Mouse (Mus musculus): Measurements from ENCODE around the gene Uvrag. TPM values are rescaled to one million over a fixed set of nuclear protein-coding genes. Genes with fewer than 3 reads are reported as not detected.

Uvrag gene
- polyA plus RNA-seq, 1 experiment from 2014 or later, result 25.1 TPM

GRCm38 (mm10) chr7:98881887-98882286 is 259.1 kb downstream of the Uvrag start:
- no peak for ATAC-seq (ENCODE audit: insufficient read depth)
- DNase-seq, result peak; percentile 59
- peak; percentile 60 for TF ChIP-seq CTCF (IDR thresholded peaks at IDR 0.05; ENCODE audit: low read depth)
- no peak overlapping the region for H3K9ac ChIP-seq
- no peak overlapping the region for H3K4me3 ChIP-seq (ENCODE audit: low read depth, low read length)
- 0 out of 2 replicates have a peak, but pooled peaks cover 3% of the 10 kb centered on the region for H3K36me3 ChIP-seq (ENCODE audit: insufficient read depth)
- no peaks in the 10 kb centered on the region for H3K4me1 ChIP-seq (ENCODE audit: insufficient read depth)
- H3K27me3 ChIP-seq (ENCODE audit: insufficient read depth, low read length), result no peaks in the 10 kb centered on the region
- no peaks in the 10 kb centered on the region for H3K9me3 ChIP-seq (ENCODE audit: low read depth, low read length)
- WGBS, result 58% methylated on average over 4 of the region's 4 CpGs
- H3K27ac ChIP-seq (ENCODE audit: low read depth), result no peak overlapping the region
- no peak overlapping the region for H3K4me2 ChIP-seq

GRCm38 (mm10) chr7:98879176-98879575 is 261.8 kb downstream of the Uvrag start:
- no peak overlapping the region for H3K4me2 ChIP-seq
- H3K27me3 ChIP-seq (ENCODE audit: insufficient read depth, low read length), result no peaks in the 10 kb centered on the region
- TF ChIP-seq CTCF (IDR thresholded peaks at IDR 0.05; ENCODE audit: low read depth), result no peak
- H3K36me3 ChIP-seq (ENCODE audit: insufficient read depth), result no peaks in the 10 kb centered on the region
- no peak overlapping the region for H3K4me3 ChIP-seq (ENCODE audit: low read depth, low read length)
- WGBS, result 85% methylated on average over 2 of the region's 2 CpGs
- no peaks in the 10 kb centered on the region for H3K9me3 ChIP-seq (ENCODE audit: low read depth, low read length)
- no peak for DNase-seq
- no peak overlapping the region for H3K27ac ChIP-seq (ENCODE audit: low read depth)
- peaks cover 11% of the 10 kb centered on the region for H3K4me1 ChIP-seq (ENCODE audit: insufficient read depth)
- no peak for ATAC-seq (ENCODE audit: insufficient read depth)
- no peak overlapping the region for H3K9ac ChIP-seq

- H3K4me2 ChIP-seq, result no peak overlapping the region
- no peak for ATAC-seq (ENCODE audit: insufficient read depth)
- no peak for DNase-seq
- no peak overlapping the region for H3K9ac ChIP-seq
- peaks cover 17% of the 10 kb centered on the region for H3K4me1 ChIP-seq (ENCODE audit: insufficient read depth)
- no peaks in the 10 kb centered on the region for H3K36me3 ChIP-seq (ENCODE audit: insufficient read depth)
- no peak overlapping the region for H3K4me3 ChIP-seq (ENCODE audit: low read depth, low read length)
- no peak for TF ChIP-seq CTCF (IDR thresholded peaks at IDR 0.05; ENCODE audit: low read depth)
- no peak overlapping the region for H3K27ac ChIP-seq (ENCODE audit: low read depth)
- WGBS, result 40% methylated on average over 13 of the region's 13 CpGs
- no peaks in the 10 kb centered on the region for H3K27me3 ChIP-seq (ENCODE audit: insufficient read depth, low read length)
- no peaks in the 10 kb centered on the region for H3K9me3 ChIP-seq (ENCODE audit: low read depth, low read length)
Measured at GRCm38 (mm10) chr7:98876119-98876518, 264.8 kb downstream of the Uvrag start.

GRCm38 (mm10) chr7:98875390-98875990 is 265.5 kb downstream of the Uvrag start:
- Histone ChIP-seq H3K9me3 (ENCODE audit: low read depth, low read length) (no peaks in the 10 kb centered on the region), H3K4me2 (no peak overlapping the region), H3K4me1 (ENCODE audit: insufficient read depth) (peaks cover 23% of the 10 kb centered on the region), H3K27me3 (ENCODE audit: insufficient read depth, low read length) (no peaks in the 10 kb centered on the region), H3K36me3 (ENCODE audit: insufficient read depth) (no peaks in the 10 kb centered on the region), H3K4me3 (ENCODE audit: low read depth, low read length) (no peak overlapping the region), H3K27ac (ENCODE audit: low read depth) (no peak overlapping the region), H3K9ac (no peak overlapping the region; the same call in 1 of the 2 replicates)
- no peak for TF ChIP-seq CTCF (IDR thresholded peaks at IDR 0.05; ENCODE audit: low read depth)
- 38% methylated on average over 13 of the region's 13 CpGs for WGBS
- ATAC-seq (ENCODE audit: insufficient read depth) (no peak), DNase-seq (no peak)

GRCm38 (mm10) chr7:98874411-98874951 is 266.5 kb downstream of the Uvrag start:
- Histone ChIP-seq H3K36me3 (ENCODE audit: insufficient read depth) (no peaks in the 10 kb centered on the region), H3K9me3 (ENCODE audit: low read depth, low read length) (no peaks in the 10 kb centered on the region), H3K27ac (ENCODE audit: low read depth) (no peak overlapping the region), H3K4me1 (ENCODE audit: insufficient read depth) (peaks cover 23% of the 10 kb centered on the region), H3K9ac (no peak overlapping the region), H3K4me2 (no peak overlapping the region), H3K27me3 (ENCODE audit: insufficient read depth, low read length) (no peaks in the 10 kb centered on the region), H3K4me3 (ENCODE audit: low read depth, low read length) (no peak overlapping the region)
- 36% methylated on average over 6 of the region's 6 CpGs for WGBS
- DNase-seq (peak; percentile 70), ATAC-seq (ENCODE audit: insufficient read depth) (no peak)
- TF ChIP-seq CTCF (IDR thresholded peaks at IDR 0.05; ENCODE audit: low read depth), result no peak

- TF ChIP-seq CTCF (IDR thresholded peaks at IDR 0.05; ENCODE audit: low read depth), result no peak
- ATAC-seq (ENCODE audit: insufficient read depth), result no peak
- peaks cover 24% of the 10 kb centered on the region for H3K4me1 ChIP-seq (ENCODE audit: insufficient read depth)
- WGBS, result 91% methylated on average over 12 of the region's 12 CpGs
- H3K9ac ChIP-seq, result no peak overlapping the region
- H3K27ac ChIP-seq (ENCODE audit: low read depth), result no peak overlapping the region
- no peaks in the 10 kb centered on the region for H3K36me3 ChIP-seq (ENCODE audit: insufficient read depth)
- no peak overlapping the region for H3K4me3 ChIP-seq (ENCODE audit: low read depth, low read length)
- H3K27me3 ChIP-seq (ENCODE audit: insufficient read depth, low read length), result no peaks in the 10 kb centered on the region
- H3K4me2 ChIP-seq, result no peak overlapping the region
- DNase-seq, result no peak
- H3K9me3 ChIP-seq (ENCODE audit: low read depth, low read length), result no peaks in the 10 kb centered on the region
Measured at GRCm38 (mm10) chr7:98873316-98873715, 267.6 kb downstream of the Uvrag start.

- peaks cover 35% of the 10 kb centered on the region for H3K4me1 ChIP-seq (ENCODE audit: insufficient read depth)
- H3K36me3 ChIP-seq (ENCODE audit: insufficient read depth), result no peaks in the 10 kb centered on the region
- H3K27ac ChIP-seq (ENCODE audit: low read depth), result peak overlapping the region; percentile 59; the same call in 1 of the 2 replicates
- DNase-seq (peak; percentile 78), ATAC-seq (ENCODE audit: insufficient read depth) (no peak)
- no peaks in the 10 kb centered on the region for H3K9me3 ChIP-seq (ENCODE audit: low read depth, low read length)
- no peak overlapping the region for H3K4me2 ChIP-seq
- H3K9ac ChIP-seq, result no peak overlapping the region
- no peaks in the 10 kb centered on the region for H3K27me3 ChIP-seq (ENCODE audit: insufficient read depth, low read length)
- TF ChIP-seq CTCF (IDR thresholded peaks at IDR 0.05; ENCODE audit: low read depth), result no peak
- WGBS, result 56% methylated on average over 12 of the region's 12 CpGs
- no peak overlapping the region for H3K4me3 ChIP-seq (ENCODE audit: low read depth, low read length)
Measured at GRCm38 (mm10) chr7:98871882-98872281, 269.1 kb downstream of the Uvrag start.
